Mouse (Mus musculus) neural tube, embryonic 12.5 days (tissue): ENCODE data around the gene Gm20388. TPM values are rescaled to one million over a fixed set of nuclear protein-coding genes. Genes with fewer than 3 reads are reported as not detected.

Experiments used
- ATAC-seq: fragments of 200-750 bp; cut with Nextera tagmentation; 2 replicates; pipeline ENCODE4 v1.8.0; 2017; ENCODE audit warnings: low read depth, mild to moderate bottlenecking, moderate TSS enrichment, moderate library complexity; ENCODE audit not compliant: low FRiP score
- H3K27ac ChIP-seq: fragments of 300-500 bp; sonication (generic); 2 replicates; pipeline ENCODE4 v1.5.1; 2016
- H3K27me3 ChIP-seq: fragments of 300-500 bp; sonication (generic); replicated peaks from 2 replicates; pipeline ENCODE4 v1.6.1; 2016; ENCODE audit warnings: mild to moderate bottlenecking
- H3K36me3 ChIP-seq: fragments of 300-500 bp; sonication (generic); 2 replicates; pipeline ENCODE4 v1.6.1; 2016; ENCODE audit warnings: mild to moderate bottlenecking
- H3K4me1 ChIP-seq: fragments of 300-500 bp; sonication (generic); 2 replicates; pipeline ENCODE4 v1.6.1; 2016
- H3K4me2 ChIP-seq: fragments of 300-500 bp; sonication (generic); replicated peaks from 2 replicates; pipeline ENCODE4 v1.6.1; 2016; ENCODE audit warnings: mild to moderate bottlenecking
- H3K4me3 ChIP-seq: fragments of 300-500 bp; sonication (generic); 2 replicates; pipeline ENCODE4 v1.5.1; 2016
- H3K9ac ChIP-seq: fragments of 300-500 bp; sonication (generic); 2 replicates; pipeline ENCODE4 v1.6.1; 2016; ENCODE audit warnings: mild to moderate bottlenecking
- H3K9me3 ChIP-seq: fragments of 300-500 bp; sonication (generic); 2 replicates; pipeline ENCODE4 v1.6.1; 2016; ENCODE audit warnings: mild to moderate bottlenecking
- whole genome bisulfite sequencing: fragments of 180-500 bp; shearing (Covaris S2); methylation state at CpG from one replicate; pipeline ENCODE4 v1.1.7; 2016; 5-methylcytosine and 5-hydroxymethylcytosine counted together
- polyA plus RNA-seq: library from polyadenylated mRNA; unstranded; fragments of >200 nt; fragmentation: Nextera tagmentation; extraction: Ambion mirVana; gene quantifications from 2 replicates; pipeline ENCODE4 v1.2.1, GENCODE M21; 2016

The Gm20388 gene
- polyA plus RNA-seq, 1 experiment from 2014 or later: not detected

DNA sequence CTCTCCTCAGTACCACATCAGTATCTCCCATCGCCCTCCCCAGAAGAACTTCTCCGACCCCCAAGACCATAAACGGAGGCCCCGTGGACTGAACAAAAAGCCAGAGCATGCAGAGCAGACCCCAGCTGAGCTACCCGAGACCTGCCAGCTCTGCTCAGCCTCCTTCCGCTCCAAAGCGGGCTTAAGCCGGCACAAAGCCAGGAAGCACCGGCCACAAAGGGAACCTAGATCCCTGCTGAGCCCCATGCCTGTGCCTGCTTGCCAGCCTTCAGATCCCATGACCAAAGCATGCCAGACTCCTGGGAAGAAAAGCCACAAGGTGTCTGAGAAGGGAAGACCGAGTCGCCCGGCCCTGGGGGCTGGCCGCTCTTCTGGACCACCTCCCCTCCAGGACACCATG is 2356.2 kb downstream of the Gm20388 start:
- Histone ChIP-seq H3K9ac (no peak overlapping the region), H3K36me3 (no peaks in the 10 kb centered on the region), H3K4me3 (no peak overlapping the region), H3K4me2 (no peak overlapping the region), H3K27me3 (peaks cover 21% of the 10 kb centered on the region), H3K4me1 (peaks cover 14% of the 10 kb centered on the region; the same call in 1 of the 2 replicates), H3K9me3 (no peaks in the 10 kb centered on the region), H3K27ac (no peak overlapping the region)
- ATAC-seq: no peak
- WGBS: 49% methylated on average over 13 of the region's 13 CpGs

DNA sequence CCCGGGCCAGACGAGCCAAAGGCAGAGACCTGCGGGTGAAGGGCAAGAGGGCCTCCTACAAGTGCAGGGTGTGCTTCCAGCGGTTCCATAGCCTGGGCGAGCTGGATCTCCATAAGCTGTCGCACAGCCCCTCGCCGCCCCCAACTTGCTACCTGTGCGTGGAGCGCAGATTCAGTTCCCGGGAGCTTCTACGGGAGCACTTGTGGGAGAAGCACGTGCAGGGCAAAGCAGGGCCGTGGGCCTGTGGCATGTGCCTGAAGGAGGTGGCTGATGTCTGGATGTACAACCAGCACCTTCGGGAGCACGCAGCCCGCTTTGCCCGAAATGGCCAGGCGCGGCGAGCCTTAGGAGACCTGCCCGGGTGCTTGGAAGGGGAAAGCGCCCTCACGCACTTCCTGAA is 2358.2 kb downstream of the Gm20388 start:
- 64% methylated on average over 24 of the region's 24 CpGs for WGBS
- H3K4me1 ChIP-seq: peaks cover 18% of the 10 kb centered on the region
- no peaks in the 10 kb centered on the region for H3K9me3 ChIP-seq
- no peak overlapping the region for H3K27ac ChIP-seq
- ATAC-seq: no peak
- H3K9ac ChIP-seq: peak overlapping the region; percentile 41
- H3K4me3 ChIP-seq: peak overlapping the region; percentile 39
- no peaks in the 10 kb centered on the region for H3K36me3 ChIP-seq
- H3K4me2 ChIP-seq: peak overlapping the region; percentile 67
- H3K27me3 ChIP-seq: peaks cover 21% of the 10 kb centered on the region

GRCm38 (mm10) chr8:122269404-122269803 is 2358.8 kb downstream of the Gm20388 start:
- Histone ChIP-seq H3K4me3 (peak overlapping the region; percentile 39), H3K27me3 (peaks cover 21% of the 10 kb centered on the region), H3K4me2 (peak overlapping the region; percentile 67), H3K9me3 (no peaks in the 10 kb centered on the region), H3K9ac (peak overlapping the region; percentile 41), H3K36me3 (no peaks in the 10 kb centered on the region), H3K4me1 (peaks cover 20% of the 10 kb centered on the region), H3K27ac (no peak overlapping the region)
- peak; percentile 52 for ATAC-seq
- 4% methylated on average over 21 of the region's 21 CpGs for WGBS

DNA sequence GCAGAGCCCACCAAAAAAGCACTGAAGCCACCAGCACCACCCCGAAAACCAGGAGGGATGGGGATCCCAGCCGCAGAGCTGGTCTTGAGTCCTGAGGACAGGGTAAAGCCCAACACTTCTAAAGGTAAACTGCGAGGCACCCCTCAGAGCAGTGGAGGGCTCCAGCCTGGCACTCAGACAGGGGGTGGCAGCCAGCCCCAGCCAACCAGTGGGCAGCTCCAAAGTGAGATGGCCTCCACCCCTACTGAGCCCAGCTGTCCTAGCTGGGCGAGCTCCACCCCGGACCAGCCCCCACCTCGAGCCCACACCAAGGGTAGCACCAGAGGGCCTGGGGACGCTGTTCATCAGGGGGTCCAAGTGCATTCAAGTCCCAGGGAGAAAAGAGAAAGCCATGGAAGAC is 2359.9 kb downstream of the Gm20388 start:
- Histone ChIP-seq H3K27me3 (peaks cover 18% of the 10 kb centered on the region), H3K4me2 (no peak overlapping the region), H3K9me3 (no peaks in the 10 kb centered on the region), H3K9ac (no peak overlapping the region), H3K4me1 (peaks cover 20% of the 10 kb centered on the region), H3K36me3 (no peaks in the 10 kb centered on the region), H3K27ac (no peak overlapping the region), H3K4me3 (no peak overlapping the region)
- WGBS: 76% methylated on average over 7 of the region's 7 CpGs
- ATAC-seq: no peak

- 5% methylated on average over 5 of the region's 5 CpGs for WGBS
- H3K27ac ChIP-seq: no peak overlapping the region
- no peaks in the 10 kb centered on the region for H3K9me3 ChIP-seq
- peaks cover 16% of the 10 kb centered on the region for H3K27me3 ChIP-seq
- no peak overlapping the region for H3K4me3 ChIP-seq
- H3K4me2 ChIP-seq: no peak overlapping the region
- H3K9ac ChIP-seq: no peak overlapping the region
- peaks cover 20% of the 10 kb centered on the region for H3K4me1 ChIP-seq
- peak; percentile 27; the same call in 1 of the 2 replicates for ATAC-seq
- H3K36me3 ChIP-seq: no peaks in the 10 kb centered on the region
Measured at GRCm38 (mm10) chr8:122273152-122273551, 2362.5 kb downstream of the Gm20388 start.

- H3K4me1 ChIP-seq: peaks cover 19% of the 10 kb centered on the region
- no peak overlapping the region for H3K4me2 ChIP-seq
- H3K9ac ChIP-seq: 0 out of 2 replicates have a peak overlapping the region, but pooled peaks have one; percentile 5
- H3K27ac ChIP-seq: no peak overlapping the region
- peaks cover 16% of the 10 kb centered on the region for H3K27me3 ChIP-seq
- no peaks in the 10 kb centered on the region for H3K36me3 ChIP-seq
- ATAC-seq: no peak
- H3K4me3 ChIP-seq: no peak overlapping the region
- WGBS: 61% methylated on average over 7 of the region's 7 CpGs
- no peaks in the 10 kb centered on the region for H3K9me3 ChIP-seq
Measured at GRCm38 (mm10) chr8:122273826-122274225, 2363.2 kb downstream of the Gm20388 start.

- H3K36me3 ChIP-seq: no peaks in the 10 kb centered on the region
- H3K27me3 ChIP-seq: peaks cover 13% of the 10 kb centered on the region
- no peak for ATAC-seq
- peaks cover 9% of the 10 kb centered on the region; the same call in 1 of the 2 replicates for H3K4me1 ChIP-seq
- H3K4me3 ChIP-seq: no peak overlapping the region
- no peak overlapping the region for H3K27ac ChIP-seq
- 75% methylated on average over 11 of the region's 11 CpGs for whole genome bisulfite sequencing
- no peaks in the 10 kb centered on the region for H3K9me3 ChIP-seq
- H3K9ac ChIP-seq: no peak overlapping the region
- H3K4me2 ChIP-seq: no peak overlapping the region
Measured at GRCm38 (mm10) chr8:122274651-122275391, 2364.2 kb downstream of the Gm20388 start.

DNA sequence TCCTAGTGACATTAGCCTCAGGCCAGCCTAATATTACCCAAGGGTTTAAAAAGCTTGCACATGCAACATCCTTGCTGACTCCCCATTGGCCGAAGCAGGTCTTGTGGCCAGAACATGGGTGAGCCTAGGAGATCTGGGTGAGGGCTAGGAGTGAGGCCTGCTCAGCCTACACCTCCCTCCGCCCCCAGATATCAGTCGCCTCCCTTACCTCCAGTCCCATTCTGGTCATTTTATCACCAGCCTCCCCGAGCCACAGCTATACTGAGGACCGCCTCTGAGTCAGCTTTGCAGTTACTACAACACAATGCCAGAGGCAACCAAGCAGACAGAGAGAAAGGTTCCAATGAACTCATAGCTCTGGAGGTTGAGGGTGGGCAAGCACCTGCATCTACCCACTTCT is 2365.7 kb downstream of the Gm20388 start:
- no peaks in the 10 kb centered on the region; the same call in 1 of the 2 replicates for H3K27me3 ChIP-seq
- H3K4me1 ChIP-seq: peaks cover 19% of the 10 kb centered on the region; the same call in 1 of the 2 replicates
- no peak overlapping the region for H3K9ac ChIP-seq
- H3K9me3 ChIP-seq: no peaks in the 10 kb centered on the region
- no peaks in the 10 kb centered on the region for H3K36me3 ChIP-seq
- WGBS: 94% methylated on average over 5 of the region's 5 CpGs
- H3K4me3 ChIP-seq: no peak overlapping the region
- no peak for ATAC-seq
- H3K4me2 ChIP-seq: no peak overlapping the region
- no peak overlapping the region for H3K27ac ChIP-seq

DNA sequence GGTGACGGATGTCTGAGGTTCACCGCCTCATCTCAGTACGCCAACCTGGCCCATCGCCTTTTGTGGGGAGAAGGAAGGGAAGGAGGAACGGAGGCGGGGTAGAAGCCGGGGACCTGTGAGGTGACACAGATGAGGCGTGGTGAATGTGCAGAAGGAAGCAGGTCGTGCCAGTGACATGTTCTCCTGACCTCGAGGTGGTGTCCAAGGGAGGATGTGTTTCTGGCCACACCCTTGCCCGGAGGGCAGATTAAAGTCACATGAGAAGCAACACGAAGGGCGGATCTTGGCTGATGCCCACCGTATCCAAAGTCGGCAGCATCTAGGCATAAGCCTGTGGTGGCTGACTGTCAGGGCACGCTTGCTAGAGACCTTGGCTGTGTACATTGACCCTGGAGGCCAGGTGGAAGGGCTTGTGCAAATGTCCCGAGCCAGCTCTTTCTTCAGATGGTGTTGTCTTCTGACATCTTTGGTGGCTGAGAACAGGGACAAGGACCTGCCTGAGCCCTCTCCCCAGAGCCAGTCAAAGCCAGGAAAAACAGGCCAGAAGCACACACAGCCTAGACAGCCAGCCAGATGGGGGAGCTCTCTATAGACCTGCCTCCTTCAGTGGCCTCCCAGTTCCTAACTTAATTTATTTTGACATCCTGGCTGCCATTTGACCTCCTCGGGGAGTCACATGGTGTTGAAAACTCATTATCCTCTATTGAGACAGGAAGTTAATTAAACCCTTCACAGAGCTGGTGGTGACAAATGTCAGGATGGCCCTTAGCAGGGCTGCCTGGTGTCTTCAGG is 2366.8 kb downstream of the Gm20388 start:
- Histone ChIP-seq H3K4me3 (no peak overlapping the region), H3K9me3 (no peaks in the 10 kb centered on the region), H3K4me1 (peaks cover 20% of the 10 kb centered on the region; the same call in 1 of the 2 replicates), H3K4me2 (no peak overlapping the region), H3K36me3 (no peaks in the 10 kb centered on the region), H3K9ac (no peak overlapping the region), H3K27ac (no peak overlapping the region), H3K27me3 (no peaks in the 10 kb centered on the region; the same call in 1 of the 2 replicates)
- whole genome bisulfite sequencing: 78% methylated on average over 18 of the region's 18 CpGs
- ATAC-seq: no peak

GRCm38 (mm10) chr8:122280156-122280555 is 2369.5 kb downstream of the Gm20388 start:
- Histone ChIP-seq H3K4me1 (peaks cover 36% of the 10 kb centered on the region), H3K36me3 (no peaks in the 10 kb centered on the region), H3K4me2 (no peak overlapping the region), H3K9ac (no peak overlapping the region), H3K9me3 (no peaks in the 10 kb centered on the region), H3K27ac (no peak overlapping the region), H3K4me3 (no peak overlapping the region), H3K27me3 (peaks cover 25% of the 10 kb centered on the region)
- ATAC-seq: no peak
- WGBS: 74% methylated on average over 4 of the region's 4 CpGs

GRCm38 (mm10) chr8:122280588-122281316 is 2370.1 kb downstream of the Gm20388 start:
- 13% methylated on average over 20 of the region's 20 CpGs for WGBS
- peak; percentile 29 for ATAC-seq
- Histone ChIP-seq H3K27me3 (peaks cover 31% of the 10 kb centered on the region), H3K9me3 (no peaks in the 10 kb centered on the region), H3K36me3 (no peaks in the 10 kb centered on the region), H3K4me1 (peaks cover 39% of the 10 kb centered on the region), H3K4me2 (peak overlapping the region; percentile 94), H3K27ac (no peak overlapping the region), H3K4me3 (peak overlapping the region; percentile 8; the same call in 1 of the 2 replicates), H3K9ac (peak overlapping the region; percentile 7; the same call in 1 of the 2 replicates)
